Mouse (Mus musculus) heart, adult 2 months (tissue): ENCODE measurements around the gene Trim38.

ENCODE experiments used
- CTCF ChIP-seq: fragments of 200-600 bp; IDR thresholded peaks from 2 replicates; pipeline ENCODE4 v1.8.1; 2022; ENCODE audit warnings: antibody characterized with exemption, mild to moderate bottlenecking, moderate library complexity
- POLR2A ChIP-seq: fragments of 200-500 bp; IDR thresholded peaks from 2 replicates; pipeline ENCODE4 v1.6.1; 2011; ENCODE audit warnings: mild to moderate bottlenecking, low read depth, low read length, control low read depth; ENCODE audit not compliant: insufficient read depth

DNA sequence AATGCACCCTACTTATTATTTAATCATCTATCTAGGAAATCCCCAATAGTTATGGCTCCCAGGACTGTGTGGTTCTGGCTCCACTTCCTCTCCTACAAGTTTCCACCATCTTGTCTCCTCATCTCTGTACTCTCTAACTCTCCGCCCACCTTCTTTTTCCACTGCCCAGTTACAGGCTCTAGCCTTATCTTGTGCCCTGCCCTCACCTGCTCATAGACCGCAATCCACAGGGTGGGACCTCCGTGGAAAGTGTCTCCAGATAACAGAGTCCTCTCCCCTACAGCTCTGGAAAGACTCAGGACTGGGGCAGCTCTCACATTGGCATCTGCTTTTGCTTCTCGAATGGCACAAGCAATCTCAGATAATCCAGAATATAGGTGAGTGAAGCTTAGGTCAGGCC, 9.3 kb downstream of the Trim38 start:
- TF ChIP-seq POLR2A (no peak), CTCF (no peak)
